Mouse (Mus musculus) liver, embryonic 14.5 days (tissue): ENCODE data around the gene Tmem229b.

Source experiments
- CTCF ChIP-seq: IDR thresholded peaks from 2 replicates; pipeline ENCODE4 v1.5.1; 2016; ENCODE audit warnings: antibody characterized with exemption, low read depth, control low read depth
- EP300 ChIP-seq: IDR thresholded peaks from 2 replicates; pipeline ENCODE4 v1.6.1; 2016; ENCODE audit warnings: antibody characterized with exemption, low read depth

DNA sequence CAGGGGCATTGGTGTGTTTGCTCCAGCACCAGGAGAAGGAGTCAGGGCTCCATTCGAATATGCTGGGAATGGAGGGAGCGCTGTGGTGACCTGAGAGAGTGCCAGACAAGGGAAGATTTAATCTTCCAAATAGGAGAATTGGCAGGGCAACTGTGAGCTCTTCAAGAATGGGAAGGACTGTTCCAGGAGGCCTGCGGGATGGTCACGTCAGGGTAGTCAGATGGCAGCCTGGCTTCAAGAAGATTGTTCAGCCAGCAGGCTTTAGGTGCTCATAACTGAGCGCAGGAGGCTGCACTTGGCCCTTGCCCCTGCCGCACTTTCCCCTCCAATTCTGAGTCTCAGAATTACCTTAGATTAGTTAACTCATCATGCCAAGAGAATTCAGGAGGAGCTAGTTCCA lies 64.5 kb downstream of the Tmem229b start:
- no peak for TF ChIP-seq CTCF
- no peak for TF ChIP-seq EP300
